Mouse (Mus musculus) hindbrain, embryonic 16.5 days (tissue): Measurements from ENCODE around the gene Gm11077. TPM values are rescaled to one million over a fixed set of nuclear protein-coding genes. Genes with fewer than 3 reads are reported as not detected.

ENCODE experiments used
- ATAC-seq: fragments of 200-750 bp; cut with Nextera tagmentation; 2 replicates; pipeline ENCODE4 v1.8.0; 2017; ENCODE audit warnings: moderate TSS enrichment, moderate library complexity
- H3K27ac ChIP-seq: fragments of 300-500 bp; sonication (generic); 2 replicates; pipeline ENCODE4 v1.5.1; 2014; ENCODE audit warnings: low read depth, mild to moderate bottlenecking, control low read depth, low read length, moderate library complexity
- H3K27me3 ChIP-seq: fragments of 300-500 bp; sonication (generic); replicated peaks from 2 replicates; pipeline ENCODE4 v1.6.1; 2014; ENCODE audit warnings: low read length; ENCODE audit not compliant: control insufficient read depth, insufficient read depth
- H3K36me3 ChIP-seq: fragments of 300-500 bp; sonication (generic); 2 replicates; pipeline ENCODE4 v1.6.1; 2014; ENCODE audit warnings: mild to moderate bottlenecking, low read length, moderate library complexity, mixed read lengths; ENCODE audit not compliant: control insufficient read depth, insufficient read depth
- H3K4me1 ChIP-seq: fragments of 300-500 bp; sonication (generic); 2 replicates; pipeline ENCODE4 v1.6.1; 2014; ENCODE audit warnings: low read depth, low read length; ENCODE audit not compliant: control insufficient read depth, insufficient read depth
- H3K4me2 ChIP-seq: fragments of 300-500 bp; sonication (generic); 2 replicates; pipeline ENCODE4 v1.6.1; 2014; ENCODE audit warnings: mild to moderate bottlenecking, low read length, control low read depth, moderate library complexity
- H3K4me3 ChIP-seq: fragments of 300-500 bp; sonication (generic); 2 replicates; pipeline ENCODE4 v1.5.1; 2014; ENCODE audit warnings: mild to moderate bottlenecking, low read length, control low read depth, moderate library complexity
- H3K9ac ChIP-seq: fragments of 300-500 bp; sonication (generic); 2 replicates; pipeline ENCODE4 v1.6.1; 2014; ENCODE audit warnings: low read depth, mild to moderate bottlenecking, control low read depth, low read length, moderate library complexity
- H3K9me3 ChIP-seq: fragments of 300-500 bp; sonication (generic); 2 replicates; pipeline ENCODE4 v1.6.1; 2014; ENCODE audit warnings: mild to moderate bottlenecking, low read length, moderate library complexity; ENCODE audit not compliant: control insufficient read depth
- WGBS: fragments of 180-500 bp; shearing (Covaris S2); extraction: QIAGEN DNeasy Blood & Tissue Kit; methylation state at CpG from one replicate; pipeline ENCODE4 v1.1.7; 2014; 5-methylcytosine and 5-hydroxymethylcytosine counted together
- polyA plus RNA-seq: library from polyadenylated mRNA; unstranded; fragments of >200 nt; fragmentation: Nextera tagmentation; extraction: Ambion mirVana; gene quantifications from 2 replicates; pipeline ENCODE4 v1.2.1, GENCODE M21; 2015

Gm11077 gene
- polyA plus RNA-seq, 1 experiment from 2014 or later: not detected

DNA sequence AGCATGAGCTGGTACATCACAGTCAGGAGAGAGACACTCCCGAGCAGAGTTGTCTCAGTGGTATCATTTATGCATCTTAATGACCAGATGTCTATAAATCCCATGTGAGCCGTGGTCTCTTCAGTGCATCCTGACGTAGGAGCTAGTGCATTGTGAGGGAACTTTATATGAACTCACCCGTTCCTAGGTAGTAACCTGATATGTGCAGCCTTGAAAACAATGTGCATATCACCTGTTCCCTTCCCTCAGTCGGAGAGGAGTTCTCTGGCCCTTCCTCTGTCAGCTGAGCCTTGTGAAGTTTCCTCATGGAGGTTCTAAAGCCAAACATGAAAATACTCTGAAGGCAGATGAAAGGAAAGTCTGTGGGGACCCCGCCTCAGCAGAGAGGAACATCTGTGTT, 27.8 kb upstream of the Gm11077 start:
- Histone ChIP-seq H3K9me3 (peaks cover 3% of the 10 kb centered on the region; the same call in 1 of the 2 replicates), H3K36me3 (no peaks in the 10 kb centered on the region), H3K27me3 (no peaks in the 10 kb centered on the region), H3K4me1 (no peaks in the 10 kb centered on the region; the same call in 1 of the 2 replicates), H3K27ac (no peak overlapping the region), H3K4me3 (no peak overlapping the region), H3K4me2 (no peak overlapping the region), H3K9ac (no peak overlapping the region)
- WGBS: 80% methylated on average over 6 of the region's 6 CpGs
- ATAC-seq: no peak

DNA sequence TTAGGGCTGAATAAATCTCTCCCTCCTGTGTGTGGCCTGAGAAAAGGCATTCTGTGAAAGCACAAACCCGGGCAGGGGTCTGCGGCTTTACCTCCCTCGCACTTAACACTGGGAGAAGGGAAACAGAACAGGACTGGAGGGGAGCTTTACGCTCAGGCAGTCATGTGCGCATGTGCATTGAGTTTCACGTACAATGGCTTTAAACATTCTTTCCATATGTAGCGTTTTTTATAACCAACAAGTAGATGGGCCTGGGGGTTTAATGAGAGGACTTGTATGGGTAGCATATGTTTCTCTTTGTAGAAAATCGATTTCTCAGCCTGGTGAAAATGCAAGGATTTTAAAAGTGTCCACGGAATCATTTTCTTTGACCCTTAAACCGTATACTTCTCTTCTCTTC, 24.0 kb upstream of the Gm11077 start:
- Histone ChIP-seq H3K4me2 (no peak overlapping the region), H3K9me3 (peaks cover 3% of the 10 kb centered on the region; the same call in 1 of the 2 replicates), H3K36me3 (no peaks in the 10 kb centered on the region), H3K27ac (no peak overlapping the region), H3K4me3 (no peak overlapping the region), H3K27me3 (no peaks in the 10 kb centered on the region), H3K4me1 (no peaks in the 10 kb centered on the region), H3K9ac (no peak overlapping the region)
- no peak for ATAC-seq
- WGBS: 78% methylated on average over 10 of the region's 10 CpGs

DNA sequence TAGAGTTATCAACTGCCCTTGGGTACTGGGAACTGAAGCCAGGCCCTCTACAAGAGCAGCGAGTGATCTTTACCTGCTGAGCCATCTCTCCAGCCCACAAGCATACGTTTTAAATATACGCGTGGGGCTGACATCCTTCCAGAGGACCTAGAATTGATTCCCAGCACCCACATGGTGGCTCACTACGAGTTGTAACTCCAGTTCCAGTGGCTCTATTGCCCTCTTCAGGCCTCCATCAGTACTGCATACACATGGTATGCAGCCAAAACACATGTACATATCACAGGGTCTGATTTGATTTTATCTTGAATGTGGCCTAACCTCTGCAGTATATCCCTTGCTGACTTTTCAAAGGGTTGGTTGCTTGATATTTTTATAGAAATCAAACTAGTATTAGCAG, 23.0 kb upstream of the Gm11077 start:
- no peak overlapping the region for H3K4me3 ChIP-seq
- no peak for ATAC-seq
- no peaks in the 10 kb centered on the region for H3K4me1 ChIP-seq
- no peak overlapping the region for H3K9ac ChIP-seq
- no peaks in the 10 kb centered on the region for H3K27me3 ChIP-seq
- no peaks in the 10 kb centered on the region for H3K36me3 ChIP-seq
- WGBS: 90% methylated on average over 5 of the region's 5 CpGs
- no peak overlapping the region for H3K4me2 ChIP-seq
- peaks cover 3% of the 10 kb centered on the region; the same call in 1 of the 2 replicates for H3K9me3 ChIP-seq
- H3K27ac ChIP-seq: no peak overlapping the region

DNA sequence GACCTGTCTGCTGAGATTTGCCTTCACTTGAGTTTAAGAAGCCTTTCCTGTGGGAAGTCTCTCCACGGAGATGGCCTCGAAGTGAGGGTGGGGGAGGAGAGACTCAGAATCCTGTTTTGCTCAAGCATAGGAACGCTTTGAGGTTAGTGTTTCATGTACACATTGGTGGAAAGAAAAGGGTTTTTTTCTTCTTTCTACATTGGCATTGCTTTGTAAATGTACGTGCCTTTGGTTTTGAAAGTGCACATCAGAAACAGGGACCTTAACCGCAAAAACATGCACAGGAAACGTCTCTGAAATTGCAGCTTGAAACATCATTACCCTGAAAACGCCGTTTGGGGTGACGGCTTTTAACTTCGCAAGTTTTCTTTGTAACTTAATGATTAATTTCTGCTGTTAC, 21.0 kb upstream of the Gm11077 start:
- Histone ChIP-seq H3K4me3 (no peak overlapping the region), H3K27me3 (no peaks in the 10 kb centered on the region), H3K4me2 (no peak overlapping the region), H3K36me3 (no peaks in the 10 kb centered on the region), H3K4me1 (no peaks in the 10 kb centered on the region), H3K9me3 (peaks cover 3% of the 10 kb centered on the region; the same call in 1 of the 2 replicates), H3K9ac (no peak overlapping the region), H3K27ac (no peak overlapping the region)
- 83% methylated on average over 10 of the region's 10 CpGs for WGBS
- no peak for ATAC-seq

DNA sequence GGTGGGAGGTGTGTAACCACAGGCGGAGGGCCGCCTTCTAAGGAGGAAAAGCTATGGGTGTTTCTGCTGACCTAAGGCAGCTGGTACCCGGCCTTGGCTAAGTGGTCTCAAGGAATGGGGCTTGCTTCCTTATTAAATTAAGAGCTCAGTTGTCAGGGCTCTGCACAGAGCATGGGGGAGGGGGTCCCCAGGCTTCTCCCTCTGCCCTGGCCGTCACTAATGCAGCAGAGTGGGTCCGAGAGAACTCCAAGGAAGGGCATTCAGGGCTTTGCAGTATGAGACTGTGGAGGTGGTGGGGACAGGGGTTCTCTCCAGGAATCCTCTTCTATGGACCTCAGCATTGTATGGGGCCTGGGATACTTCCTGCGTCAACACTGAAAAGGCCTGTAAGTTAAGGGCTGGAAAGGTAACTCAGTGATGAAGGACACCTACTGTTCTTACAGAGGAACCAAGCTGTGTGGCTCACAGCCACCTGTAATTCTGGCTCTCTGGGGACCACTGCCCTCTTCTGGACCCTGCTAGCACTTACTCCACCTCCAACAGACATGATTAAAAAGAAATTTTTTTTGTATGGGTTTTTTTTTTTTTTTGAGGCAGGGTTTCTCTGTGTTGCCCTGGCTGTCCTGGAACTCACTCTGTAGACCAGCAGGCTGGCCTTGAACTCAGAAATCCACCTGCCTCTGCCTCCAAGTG, 19.5 kb upstream of the Gm11077 start:
- no peak for ATAC-seq
- no peak overlapping the region for H3K4me2 ChIP-seq
- H3K9ac ChIP-seq: no peak overlapping the region
- H3K36me3 ChIP-seq: no peaks in the 10 kb centered on the region
- WGBS: 60% methylated on average over 6 of the region's 6 CpGs
- H3K4me3 ChIP-seq: no peak overlapping the region
- no peak overlapping the region for H3K27ac ChIP-seq
- peaks cover 3% of the 10 kb centered on the region; the same call in 1 of the 2 replicates for H3K9me3 ChIP-seq
- no peaks in the 10 kb centered on the region for H3K4me1 ChIP-seq
- no peaks in the 10 kb centered on the region for H3K27me3 ChIP-seq

DNA sequence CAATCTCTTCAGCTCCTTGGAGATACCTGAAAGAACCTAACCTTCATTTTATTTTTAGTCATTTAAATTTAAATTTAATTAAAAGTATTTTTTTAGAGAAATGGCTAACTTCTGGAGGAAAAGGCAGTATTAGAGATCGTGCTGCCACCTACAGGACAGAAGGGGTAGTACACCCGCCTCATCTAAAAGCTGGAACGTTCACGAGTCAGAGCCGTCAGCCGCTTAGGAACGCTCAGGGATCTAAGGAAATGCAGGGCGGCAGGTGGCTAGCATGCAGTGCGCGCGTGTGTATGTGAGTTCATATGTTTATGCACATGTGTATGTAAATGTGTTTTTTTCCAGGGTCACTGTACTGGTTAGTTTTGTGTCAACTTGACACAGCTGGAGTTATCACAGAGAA, 16.3 kb upstream of the Gm11077 start:
- Histone ChIP-seq H3K36me3 (no peaks in the 10 kb centered on the region), H3K4me1 (peaks cover 3% of the 10 kb centered on the region; the same call in 1 of the 2 replicates), H3K27me3 (no peaks in the 10 kb centered on the region), H3K4me3 (no peak overlapping the region), H3K27ac (no peak overlapping the region), H3K4me2 (peak overlapping the region; percentile 14; the same call in 1 of the 2 replicates), H3K9me3 (no peaks in the 10 kb centered on the region), H3K9ac (no peak overlapping the region)
- peak; percentile 46; the same call in 1 of the 2 replicates for ATAC-seq
- WGBS: 5% methylated on average over 11 of the region's 11 CpGs

DNA sequence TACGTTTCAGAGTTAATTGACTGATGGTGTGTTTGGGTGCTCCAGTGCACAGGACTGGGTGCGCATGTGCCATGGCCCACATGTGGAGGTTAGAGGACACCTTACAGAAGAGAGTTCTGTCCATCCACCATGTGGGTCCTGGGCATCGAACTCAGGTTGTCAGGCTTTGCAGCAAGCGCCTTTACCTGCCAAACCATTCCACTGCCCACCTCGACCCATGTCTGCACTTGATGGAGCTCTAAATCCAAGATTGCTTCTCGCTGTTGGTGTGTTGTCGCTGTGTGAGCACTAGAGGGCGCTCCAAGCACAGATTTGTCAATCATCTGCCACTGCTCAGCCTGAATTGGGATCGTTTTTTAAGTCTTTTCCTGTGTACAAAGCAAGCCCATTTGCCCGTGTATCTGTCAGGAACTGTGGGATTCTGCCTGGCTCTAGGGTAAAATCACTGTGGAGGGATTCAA, 14.1 kb upstream of the Gm11077 start:
- ATAC-seq: peak; percentile 75
- Histone ChIP-seq H3K4me2 (0 out of 2 replicates have a peak overlapping the region, but pooled peaks have one; percentile 18), H3K27ac (no peak overlapping the region)

DNA sequence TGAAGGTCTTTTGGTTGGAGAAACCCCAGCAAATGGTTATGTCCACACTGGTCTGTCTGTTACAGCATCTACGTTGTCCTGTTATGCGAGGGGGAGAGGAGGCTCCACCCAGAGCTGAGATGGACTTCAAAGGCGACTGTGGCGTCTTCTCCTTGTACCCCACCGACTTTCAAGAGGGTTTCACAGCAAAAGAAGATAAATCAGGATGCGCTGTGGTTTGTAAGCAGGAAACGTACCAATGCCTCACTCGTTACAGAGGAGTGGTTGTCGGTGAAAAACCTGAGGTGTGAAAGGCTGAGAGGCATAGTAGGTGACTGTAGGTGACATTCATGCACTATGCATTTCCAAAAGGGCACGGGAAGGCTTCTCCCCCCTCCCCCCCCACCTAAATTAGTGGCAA, 7.0 kb upstream of the Gm11077 start:
- no peak overlapping the region for H3K27ac ChIP-seq
- no peak overlapping the region for H3K4me3 ChIP-seq
- H3K4me1 ChIP-seq: no peaks in the 10 kb centered on the region
- 87% methylated on average over 10 of the region's 10 CpGs for WGBS
- no peak for ATAC-seq
- H3K9me3 ChIP-seq: no peaks in the 10 kb centered on the region
- H3K9ac ChIP-seq: no peak overlapping the region
- H3K36me3 ChIP-seq: no peaks in the 10 kb centered on the region
- no peak overlapping the region for H3K4me2 ChIP-seq
- no peaks in the 10 kb centered on the region for H3K27me3 ChIP-seq

More for the DNA sequence above, 14.1 kb upstream of the Gm11077 start:
- no peak overlapping the region for H3K9ac ChIP-seq
- H3K36me3 ChIP-seq: no peaks in the 10 kb centered on the region
- H3K27me3 ChIP-seq: no peaks in the 10 kb centered on the region
- H3K4me3 ChIP-seq: no peak overlapping the region
- WGBS: 19% methylated on average over 10 of the region's 10 CpGs
- peaks cover 3% of the 10 kb centered on the region; the same call in 1 of the 2 replicates for H3K4me1 ChIP-seq
- H3K9me3 ChIP-seq: no peaks in the 10 kb centered on the region

DNA sequence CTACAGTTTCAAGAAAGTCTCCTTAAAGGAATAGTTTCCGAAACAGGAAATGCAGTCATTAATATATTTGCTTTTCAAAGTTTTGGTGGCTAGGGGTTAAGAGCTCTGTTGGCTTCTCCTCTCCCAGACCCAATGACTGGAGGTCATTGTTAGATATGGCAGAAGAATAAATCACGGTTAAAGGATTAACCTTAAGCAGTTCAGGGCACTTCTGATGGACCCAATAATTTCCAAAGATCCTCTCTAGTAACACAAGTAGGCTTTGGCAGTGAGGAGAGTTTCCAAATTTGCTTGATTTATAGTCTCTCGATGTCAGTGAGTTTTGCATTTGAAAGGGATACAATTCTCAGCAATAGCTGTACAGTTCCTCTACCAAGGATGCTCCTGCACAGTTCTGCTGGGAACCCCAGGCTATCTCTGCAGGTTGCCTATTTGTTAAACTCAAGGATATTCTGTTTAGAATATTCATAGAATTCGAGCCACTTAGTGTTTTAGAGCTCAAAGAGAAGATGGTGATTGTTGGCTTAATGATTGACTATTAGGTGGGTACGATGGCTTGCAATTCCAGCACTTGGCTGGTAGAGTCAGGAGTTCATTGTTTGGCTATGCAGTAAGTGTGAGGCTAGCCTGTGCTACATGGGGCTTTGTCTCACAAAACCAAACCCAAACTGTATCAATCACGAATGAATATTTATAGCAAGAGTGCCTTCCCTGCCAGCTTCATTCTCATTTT, 1.8 kb downstream of the Gm11077 start:
- ATAC-seq: no peak
- Histone ChIP-seq H3K27ac (no peak overlapping the region), H3K4me2 (no peak overlapping the region), H3K9me3 (no peaks in the 10 kb centered on the region), H3K4me1 (peaks cover 7% of the 10 kb centered on the region; the same call in 1 of the 2 replicates), H3K9ac (no peak overlapping the region), H3K36me3 (no peaks in the 10 kb centered on the region), H3K4me3 (no peak overlapping the region), H3K27me3 (no peaks in the 10 kb centered on the region)
- WGBS: 62% methylated on average over 6 of the region's 6 CpGs
